ENCODE assay signal across 16 mouse cellular contexts in genomic region chr9:62905039-62905438, GRCm38 (mm10).
"Had no signal": no experiment of that assay in that cellular context is flagged by ENCODE, and none has a peak within 500 bp of the region (broad histone marks: within the 10 kb centered on the region; RNA-seq: fewer than 3 reads in every experiment).

No protein-coding gene starts in this region.

- H3K27me3 ChIP-seq: liver, embryonic 13.5 days; midbrain, embryonic 12.5 days; midbrain, embryonic 15.5 days; neural tube, embryonic 13.5 days had no signal

- DNase-seq: kidney, adult 11 months; kidney, adult 8-10 months; kidney, postnatal 14 days; kidney, postnatal 4 days; layer of hippocampus, adult 9-11 months; liver, embryonic 13.5 days; lung, adult 2 months; thymus, adult 2 months; thymus, postnatal 14 days; thymus, postnatal 4 days had no signal

- ATAC-seq: midbrain, embryonic 15.5 days had no signal

- H3K36me3 ChIP-seq: midbrain, embryonic 15.5 days had no signal

- H3K9me3 ChIP-seq: liver, embryonic 13.5 days; midbrain, embryonic 12.5 days; midbrain, embryonic 15.5 days; neural tube, embryonic 13.5 days had no signal

- H3K27ac ChIP-seq: left cerebral cortex, adult 2 months; liver, embryonic 13.5 days; macrophage; midbrain, embryonic 12.5 days; midbrain, embryonic 15.5 days; neural tube, embryonic 13.5 days had no signal

- H3K4me1 ChIP-seq: liver, embryonic 13.5 days; midbrain, embryonic 15.5 days; neural tube, embryonic 13.5 days had no signal

- H3K4me3 ChIP-seq: left cerebral cortex, adult 2 months; liver, embryonic 13.5 days; midbrain, embryonic 12.5 days; midbrain, embryonic 15.5 days; myocyte; neural tube, embryonic 13.5 days had no signal

- H3K9ac ChIP-seq: liver, embryonic 13.5 days; midbrain, embryonic 12.5 days; midbrain, embryonic 15.5 days; neural tube, embryonic 13.5 days had no signal

- H3K4me2 ChIP-seq: liver, embryonic 13.5 days; midbrain, embryonic 12.5 days; midbrain, embryonic 15.5 days; neural tube, embryonic 13.5 days had no signal
